Mouse (Mus musculus) liver, embryonic 14.5 days (tissue): Measurements from ENCODE around the gene Gm14214. TPM values are rescaled to one million over a fixed set of nuclear protein-coding genes. Genes with fewer than 3 reads are reported as not detected.

Experiments
- ATAC-seq: fragments of 200-750 bp; cut with Nextera tagmentation; 2 replicates; pipeline ENCODE4 v1.8.0; 2017; ENCODE audit warnings: moderate number of reproducible peaks, mild to moderate bottlenecking, moderate library complexity; ENCODE audit not compliant: insufficient read depth
- DNase-seq, 3 experiments: peaks; one replicate each; pipeline ENCODE4 v3.0.0-alpha.2; 2012 to 2013; ENCODE audit warnings: low read depth in 3 of 3, low spot score in 3 of 3
- H3K27ac ChIP-seq: fragments of 300-500 bp; sonication (generic); 2 replicates; pipeline ENCODE4 v1.5.1; 2014; ENCODE audit warnings: moderate library complexity, mild to moderate bottlenecking, control low read depth, inconsistent platforms
- H3K27me3 ChIP-seq: fragments of 300-500 bp; sonication (generic); 2 replicates; pipeline ENCODE4 v1.6.1; 2014; ENCODE audit warnings: mild to moderate bottlenecking, low read length, moderate library complexity; ENCODE audit not compliant: control insufficient read depth, insufficient read depth
- H3K36me3 ChIP-seq: fragments of 300-500 bp; sonication (generic); replicated peaks from 2 replicates; pipeline ENCODE4 v1.6.1; 2014; ENCODE audit warnings: low read depth; ENCODE audit not compliant: control insufficient read depth, insufficient read depth
- H3K4me1 ChIP-seq, 2 experiments: fragments of 200-500 bp in 1 of 2; fragments of 300-500 bp in 1 of 2; sonication (generic) in 1 of 2; replicated peaks; 2 replicates each; pipeline ENCODE4 v1.6.1; 2012 to 2014; ENCODE audit warnings: antibody characterized with exemption in 1 of 2, inconsistent platforms in 1 of 2, low read length in 1 of 2; ENCODE audit not compliant: control insufficient read depth in 2 of 2, insufficient read depth in 2 of 2
- H3K4me2 ChIP-seq: fragments of 300-500 bp; sonication (generic); 2 replicates; pipeline ENCODE4 v1.6.1; 2014; ENCODE audit warnings: low read depth, mild to moderate bottlenecking, control low read depth, moderate library complexity
- H3K4me3 ChIP-seq, 2 experiments: fragments of 200-500 bp in 1 of 2; fragments of 300-500 bp in 1 of 2; sonication (generic) in 1 of 2; 2 replicates each; pipeline ENCODE4 v1.5.1; 2012 to 2014; ENCODE audit warnings: low read depth in 2 of 2, low read length in 2 of 2, mild to moderate bottlenecking in 2 of 2, control low read depth in 1 of 2, inconsistent platforms in 1 of 2, moderate library complexity in 1 of 2; ENCODE audit not compliant: insufficient read depth in 1 of 2
- H3K9ac ChIP-seq: fragments of 300-500 bp; sonication (generic); replicated peaks from 2 replicates; pipeline ENCODE4 v1.6.1; 2014; ENCODE audit warnings: mild to moderate bottlenecking, control low read depth, moderate library complexity
- H3K9me3 ChIP-seq: fragments of 300-500 bp; sonication (generic); 2 replicates; pipeline ENCODE4 v1.6.1; 2016; ENCODE audit warnings: low read length, mixed read lengths; ENCODE audit not compliant: control insufficient read depth
- CTCF ChIP-seq: IDR thresholded peaks from 2 replicates; pipeline ENCODE4 v1.5.1; 2016; ENCODE audit warnings: antibody characterized with exemption, low read depth, control low read depth
- EP300 ChIP-seq: IDR thresholded peaks from 2 replicates; pipeline ENCODE4 v1.6.1; 2016; ENCODE audit warnings: antibody characterized with exemption, low read depth
- WGBS: fragments of 180-500 bp; shearing (Covaris S2); extraction: QIAGEN DNeasy Blood & Tissue Kit; methylation state at CpG from one replicate; pipeline ENCODE4 v1.1.7; 2014; ENCODE audit not compliant: insufficient replicate concordance; 5-methylcytosine and 5-hydroxymethylcytosine counted together
- polyA plus RNA-seq, 2 experiments: library from polyadenylated mRNA; depleted of rRNA in 1 of 2; stranded (reverse) in 1 of 2; unstranded in 1 of 2; fragments of >200 nt; fragmentation: Nextera tagmentation in 1 of 2; extraction: Ambion mirVana in 1 of 2; gene quantifications; 2 replicates each; pipeline versions ENCODE4 v1.2.1 to v1.2.3; 2012 to 2014

Gene Gm14214
- polyA plus RNA-seq, 2 experiments = not detected

DNA sequence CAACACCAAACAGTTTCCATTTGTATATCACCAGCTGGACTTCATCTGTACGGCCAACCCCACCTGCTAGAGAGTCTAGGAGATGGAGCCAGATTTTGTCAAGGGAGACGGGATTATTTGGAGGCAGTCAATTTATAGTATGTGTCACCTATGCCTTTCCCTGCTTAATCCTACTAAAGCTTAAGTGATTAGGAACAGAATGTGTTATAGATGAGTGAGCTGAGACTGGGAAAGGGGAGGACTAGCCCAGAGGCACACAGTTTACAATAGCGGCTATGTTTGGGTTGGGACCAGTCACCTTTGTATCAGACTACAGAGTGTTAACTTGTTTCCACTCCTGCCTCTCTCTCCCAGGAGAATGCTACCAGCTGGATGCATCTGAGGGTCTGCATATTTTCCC lies 9.8 kb upstream of the Gm14214 start:
- H3K9ac ChIP-seq = no peak overlapping the region
- no peaks in the 10 kb centered on the region for H3K36me3 ChIP-seq
- DNase-seq = no peak
- peaks cover 0 to 4% of the 10 kb centered on the region in 2 experiments; a peak in 1 of 4 replicates for H3K4me1 ChIP-seq
- H3K4me2 ChIP-seq = no peak overlapping the region
- H3K4me3 ChIP-seq = no peak overlapping the region
- TF ChIP-seq EP300 = no peak
- no peak for TF ChIP-seq CTCF
- H3K27me3 ChIP-seq = peaks cover 3% of the 10 kb centered on the region
- no peaks in the 10 kb centered on the region for H3K9me3 ChIP-seq
- no peak for ATAC-seq
- no peak overlapping the region for H3K27ac ChIP-seq
- 60% methylated on average over 3 of the region's 3 CpGs for WGBS

DNA sequence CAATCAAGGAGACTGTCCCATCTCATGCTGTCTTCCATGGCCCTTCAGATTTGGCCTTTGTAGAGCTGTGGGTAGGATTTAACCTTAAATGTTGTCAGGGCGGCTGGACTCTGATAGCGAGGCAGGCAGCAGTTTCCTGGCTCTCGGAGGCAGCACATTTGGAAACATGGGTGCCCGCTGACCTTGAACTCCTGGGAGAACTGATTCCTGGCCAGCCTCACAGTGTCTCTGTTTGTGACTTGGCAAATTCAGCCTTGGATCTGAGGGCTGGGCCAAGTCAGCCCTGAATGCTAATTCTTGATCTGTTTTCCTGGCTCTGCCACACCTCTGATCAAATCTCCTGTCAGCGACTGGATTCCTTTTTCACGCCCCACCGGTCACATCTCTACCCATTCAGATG lies 6.7 kb upstream of the Gm14214 start:
- H3K4me1 ChIP-seq = peaks cover 0 to 4% of the 10 kb centered on the region in 2 experiments; a peak in 1 of 4 replicates
- H3K4me3 ChIP-seq = no peak overlapping the region
- no peak for ATAC-seq
- no peak overlapping the region for H3K4me2 ChIP-seq
- no peak for DNase-seq
- H3K9ac ChIP-seq = no peak overlapping the region
- no peaks in the 10 kb centered on the region for H3K36me3 ChIP-seq
- H3K9me3 ChIP-seq = no peaks in the 10 kb centered on the region
- peaks cover 3% of the 10 kb centered on the region for H3K27me3 ChIP-seq
- WGBS = 55% methylated on average over 7 of the region's 7 CpGs
- TF ChIP-seq CTCF = no peak
- TF ChIP-seq EP300 = no peak
- no peak overlapping the region for H3K27ac ChIP-seq

DNA sequence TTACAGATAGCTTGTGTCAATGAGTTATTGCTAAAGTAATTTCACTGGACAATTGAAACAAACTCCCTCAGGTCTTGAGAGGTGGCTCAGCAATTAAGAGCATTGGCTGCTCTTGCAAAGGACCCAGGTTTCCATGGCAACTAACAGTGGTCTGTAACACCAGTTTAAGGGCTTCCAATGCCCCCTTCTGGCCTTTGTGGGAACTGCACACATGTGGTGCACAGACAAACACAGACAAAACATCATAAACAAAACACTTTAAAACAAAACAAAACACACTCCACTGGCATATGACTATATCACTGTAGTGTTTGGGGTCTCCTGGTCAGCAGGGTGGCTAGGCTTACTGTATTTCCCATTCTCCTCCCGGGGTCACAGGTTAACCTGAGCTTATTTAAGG lies 4.2 kb upstream of the Gm14214 start:
- Histone ChIP-seq H3K4me2 (no peak overlapping the region), H3K27me3 (no peaks in the 10 kb centered on the region), H3K36me3 (no peaks in the 10 kb centered on the region), H3K9me3 (no peaks in the 10 kb centered on the region), H3K4me1 (peaks cover 0 to 4% of the 10 kb centered on the region in 2 experiments; a peak in 1 of 4 replicates), H3K27ac (no peak overlapping the region), H3K4me3 (no peak overlapping the region), H3K9ac (no peak overlapping the region)
- 58% methylated on average over 1 of the region's 1 CpGs for WGBS
- TF ChIP-seq EP300 (no peak), CTCF (peak; percentile 77)
- ATAC-seq (no peak), DNase-seq (peak in 2 of 3 experiments; percentile 26 to 59)

DNA sequence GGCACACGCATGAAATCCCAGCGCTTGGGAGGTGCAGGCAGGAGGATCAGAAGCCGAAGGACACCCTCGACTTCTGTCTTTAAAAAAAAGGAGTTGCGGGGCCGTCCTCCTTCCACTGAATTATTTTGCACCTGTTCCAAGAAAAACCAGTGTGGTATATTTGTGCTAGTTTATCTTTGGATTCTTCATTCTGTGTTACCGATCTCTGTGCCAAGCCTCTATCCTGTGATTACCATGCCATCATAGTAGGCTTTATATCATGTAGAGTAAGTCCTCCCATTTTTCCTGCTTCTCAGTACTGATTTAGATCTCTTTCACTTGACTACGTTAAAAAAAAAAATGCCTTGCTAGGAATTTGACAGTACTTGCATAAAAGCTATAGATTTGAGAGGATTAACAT lies 1.8 kb upstream of the Gm14214 start:
- Histone ChIP-seq H3K4me3 (no peak overlapping the region), H3K9me3 (no peaks in the 10 kb centered on the region), H3K9ac (no peak overlapping the region), H3K4me1 (peaks cover 6 to 9% of the 10 kb centered on the region in 2 experiments), H3K27me3 (no peaks in the 10 kb centered on the region), H3K4me2 (no peak overlapping the region), H3K36me3 (no peaks in the 10 kb centered on the region), H3K27ac (no peak overlapping the region)
- WGBS = 65% methylated on average over 8 of the region's 8 CpGs
- TF ChIP-seq EP300 = no peak
- no peak for TF ChIP-seq CTCF
- no peak for ATAC-seq
- no peak for DNase-seq

DNA sequence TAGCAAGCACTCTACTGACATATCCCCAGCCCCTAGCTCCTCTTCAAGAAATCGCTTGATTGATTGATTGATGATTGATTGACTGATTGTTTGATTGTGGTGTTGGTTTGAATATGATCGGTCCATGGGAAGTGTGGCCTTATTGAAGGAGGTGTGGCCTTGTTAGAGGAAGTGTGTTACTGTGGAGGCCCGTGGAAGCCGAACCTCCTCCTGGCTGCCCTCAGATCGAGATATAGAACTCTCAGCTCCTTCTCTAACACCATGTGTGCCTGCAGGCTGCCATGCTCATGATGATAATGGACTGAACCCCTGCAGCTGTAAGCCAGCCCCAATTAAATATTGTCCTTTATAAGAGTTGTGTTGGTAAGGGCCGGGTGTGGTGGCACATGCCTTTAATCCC lies 2.8 kb downstream of the Gm14214 start:
- Histone ChIP-seq H3K36me3 (no peaks in the 10 kb centered on the region), H3K9me3 (no peaks in the 10 kb centered on the region), H3K4me1 (peaks cover 38 to 45% of the 10 kb centered on the region in 2 experiments), H3K9ac (no peak overlapping the region), H3K4me3 (no peak overlapping the region), H3K4me2 (no peak overlapping the region), H3K27me3 (no peaks in the 10 kb centered on the region), H3K27ac (peak overlapping the region; percentile 46; the same call in 1 of the 2 replicates)
- TF ChIP-seq EP300 (no peak), CTCF (no peak)
- WGBS = 42% methylated on average over 6 of the region's 6 CpGs
- no peak for DNase-seq
- ATAC-seq = no peak
